Mouse (Mus musculus) heart, adult 2 months (tissue): Measurements from ENCODE around the gene Man1c1.

Source experiments
- CTCF ChIP-seq: fragments of 200-600 bp; IDR thresholded peaks from 2 replicates; pipeline ENCODE4 v1.8.1; 2022; ENCODE audit warnings: antibody characterized with exemption, mild to moderate bottlenecking, moderate library complexity
- EP300 ChIP-seq: fragments of 200-500 bp; IDR thresholded peaks from 2 replicates; pipeline ENCODE4 v1.6.1; 2011; ENCODE audit warnings: low read depth, low read length, control low read depth; ENCODE audit not compliant: insufficient read depth
- POLR2A ChIP-seq: fragments of 200-500 bp; IDR thresholded peaks from 2 replicates; pipeline ENCODE4 v1.6.1; 2011; ENCODE audit warnings: mild to moderate bottlenecking, low read depth, low read length, control low read depth; ENCODE audit not compliant: insufficient read depth

DNA sequence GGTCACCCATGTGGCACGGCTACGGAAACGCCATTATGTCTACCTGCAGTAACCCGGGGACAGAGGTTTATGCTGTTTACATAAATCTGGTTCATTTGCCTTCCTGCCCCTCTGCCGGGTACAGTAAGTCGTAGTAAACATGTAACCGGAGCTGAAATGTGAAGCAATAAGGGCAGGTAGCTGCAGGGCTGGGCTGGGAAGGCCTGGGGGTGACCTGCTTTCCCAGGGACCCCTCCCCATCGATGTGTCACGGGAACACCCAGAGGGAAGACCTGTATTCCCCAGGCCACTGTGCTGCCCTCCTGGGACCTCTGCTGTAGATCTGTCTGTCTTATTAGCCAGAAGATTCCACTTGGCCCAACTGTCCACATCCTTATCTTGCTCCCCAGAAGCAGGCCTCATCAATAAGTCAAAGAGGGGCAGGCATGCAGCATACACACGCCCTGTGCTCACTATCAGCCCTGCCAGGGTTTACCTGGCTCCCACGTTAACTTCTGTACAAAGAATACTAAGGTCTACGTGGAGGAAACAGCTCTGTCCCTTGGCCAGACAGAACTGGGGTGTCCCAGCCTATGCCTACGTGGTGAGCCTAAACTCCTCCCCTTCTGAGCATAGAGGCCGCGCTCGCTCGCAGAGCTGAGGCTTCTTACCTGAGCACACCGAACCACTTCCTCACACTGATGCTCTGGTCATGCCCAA, 47.7 kb upstream of the Man1c1 start:
- TF ChIP-seq CTCF (no peak), EP300 (no peak), POLR2A (no peak)
